Mouse (Mus musculus) thymus, postnatal 0 days (tissue): ENCODE results near the gene Zfp971. TPM values are rescaled to one million over a fixed set of nuclear protein-coding genes. Genes with fewer than 3 reads are reported as not detected.
"Not testable (repeated sequence)": the region's sequence is repeated elsewhere in the genome, so short reads cannot be mapped to it uniquely, and the experiment has no call there.

ENCODE experiments used
- DNase-seq: peaks from one replicate; pipeline ENCODE4 v3.0.0-alpha.2; 2015; ENCODE audit warnings: low spot score
- polyA plus RNA-seq: library from polyadenylated mRNA; unstranded; fragments of >200 nt; fragmentation: Nextera tagmentation; extraction: Ambion mirVana; gene quantifications from 2 replicates; pipeline ENCODE4 v1.2.1, GENCODE M21; 2015

The Zfp971 gene
- 10.2 and 13.1 TPM in 2 replicates for polyA plus RNA-seq

DNA sequence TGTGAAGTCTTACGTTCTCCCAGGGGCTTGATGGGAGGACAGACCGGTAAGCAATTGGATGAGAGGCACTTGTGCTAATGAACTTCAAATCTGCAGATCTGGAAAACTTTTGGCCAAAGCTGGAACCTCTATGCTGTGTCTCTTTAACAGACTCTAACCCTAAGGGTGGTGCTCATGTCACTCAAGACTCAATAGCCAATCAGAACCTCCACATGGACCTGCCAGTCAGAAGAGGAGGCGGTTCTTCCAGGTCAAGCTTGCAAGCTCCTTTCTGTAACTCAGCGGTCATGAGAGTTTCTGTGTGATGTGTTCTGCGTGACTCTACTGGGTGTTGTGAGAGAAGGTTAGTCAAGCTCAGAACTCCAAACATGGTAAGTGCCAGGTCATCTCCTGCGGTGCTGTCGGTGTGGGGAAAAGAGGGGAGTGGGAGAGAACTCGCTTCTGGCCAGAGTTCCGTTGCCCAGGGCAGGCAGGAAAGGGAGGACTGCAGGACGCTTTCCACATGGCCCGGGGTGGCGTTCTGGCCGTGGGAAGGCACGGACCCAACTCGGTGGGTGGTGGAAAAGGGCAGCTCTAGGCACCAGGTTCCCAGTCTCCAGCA, at the start of gene Zfp971:
Gene Zfp971 (plus strand): TSS at position 274 of the 601 bp plus-strand sequence.
- DNase-seq, result peak; percentile 41

DNA sequence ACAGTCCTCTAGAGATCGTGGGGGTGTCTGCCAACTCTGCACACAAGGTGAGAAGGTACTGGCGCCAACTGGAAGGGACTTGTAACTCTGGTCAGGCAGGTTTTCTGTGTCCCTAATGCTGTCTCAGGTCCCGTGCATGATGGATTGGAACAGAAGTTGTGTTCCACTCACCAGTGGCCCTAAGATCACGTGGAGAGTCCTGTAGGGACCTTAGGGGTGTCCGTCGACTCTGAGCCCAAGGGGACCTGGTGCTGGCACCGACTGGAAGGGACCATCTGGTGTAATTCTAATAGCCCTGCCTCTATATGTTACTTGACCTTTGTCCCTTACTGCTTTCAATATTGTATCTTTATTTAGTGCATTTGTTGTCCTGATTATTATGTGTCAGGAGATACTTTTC, 48.3 kb upstream of the Zfp971 start:
- not testable (repeated sequence) for DNase-seq

DNA sequence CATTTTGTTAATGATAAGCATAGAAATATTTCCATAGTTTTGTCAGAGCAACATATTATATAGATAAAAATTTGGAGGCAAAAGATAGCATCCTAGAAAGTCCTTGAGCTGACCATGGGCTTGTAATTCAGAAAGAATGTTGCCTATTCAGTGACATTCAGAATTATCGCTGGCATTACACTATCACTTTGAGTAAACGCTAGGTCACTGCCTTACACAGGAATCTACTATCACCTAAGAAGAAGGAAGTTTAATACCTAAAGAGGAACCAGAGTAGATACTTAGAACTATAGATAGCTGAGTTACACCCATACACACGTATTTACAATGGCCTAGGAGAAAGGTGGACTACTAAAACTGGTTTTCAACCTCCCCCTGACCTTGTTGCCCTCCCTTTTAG, 3.6 kb upstream of the Zfp971 start:
- DNase-seq, result not testable (repeated sequence)

DNA sequence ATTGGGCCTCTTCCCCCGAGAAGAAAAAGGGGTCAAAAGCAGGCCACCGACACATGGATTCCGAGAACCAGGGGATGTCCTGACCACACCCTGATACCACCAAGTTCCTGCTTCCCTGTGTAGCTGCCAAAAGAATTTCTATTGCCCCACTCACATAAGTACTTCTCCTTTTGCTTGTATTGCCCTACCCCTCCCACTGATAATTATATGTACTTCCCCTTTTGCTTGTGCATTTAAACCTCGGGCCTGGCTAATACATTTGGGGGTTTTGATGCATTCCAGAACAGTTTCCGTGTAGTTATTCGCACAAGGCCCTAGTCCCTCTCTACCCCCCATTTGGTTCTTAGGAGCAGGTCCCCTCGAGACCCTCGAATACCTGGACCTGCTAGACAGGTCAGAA, 2.3 kb upstream of the Zfp971 start:
- not testable (repeated sequence) for DNase-seq

DNA sequence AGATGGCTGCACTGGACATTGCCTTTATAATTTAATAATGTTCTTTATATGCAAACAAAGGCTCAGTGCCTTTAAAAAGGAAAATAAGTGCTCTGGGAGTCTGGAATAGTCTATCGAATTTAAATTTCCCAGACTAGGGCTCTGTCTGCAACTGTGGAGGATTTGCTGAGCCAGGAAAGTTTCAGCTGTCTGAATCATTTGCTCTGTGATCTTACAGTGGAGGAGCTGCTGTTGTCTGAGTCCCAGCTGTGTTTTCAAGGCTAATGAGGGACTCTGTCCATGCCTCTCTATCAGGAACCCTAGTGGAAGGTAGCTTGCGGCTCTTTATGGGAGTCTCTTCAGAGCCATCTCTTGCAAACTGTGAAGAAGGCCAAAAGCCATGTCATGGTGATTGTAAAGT, 777 bp downstream of the Zfp971 start:
- DNase-seq, result not testable (repeated sequence)

DNA sequence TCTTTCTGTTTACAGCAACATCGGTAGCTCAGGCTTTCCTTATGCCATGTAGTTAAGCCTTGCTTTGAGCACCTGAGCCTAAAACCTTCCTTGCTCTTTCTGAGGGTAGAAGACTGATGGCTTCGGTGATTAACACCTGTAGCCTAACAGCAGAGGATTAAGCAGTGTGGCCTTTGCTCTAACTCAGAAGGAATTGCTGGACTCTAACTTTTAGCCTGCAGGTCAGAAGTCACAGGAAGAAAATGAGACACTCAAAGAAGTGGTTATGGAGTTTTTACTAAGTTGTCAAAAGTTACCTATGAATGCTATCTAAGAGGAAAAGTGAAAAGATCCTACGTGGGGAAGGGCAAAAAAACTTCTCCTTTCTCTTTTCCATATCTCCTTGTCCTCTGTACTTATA, 4.5 kb downstream of the Zfp971 start:
- not testable (repeated sequence) for DNase-seq

DNA sequence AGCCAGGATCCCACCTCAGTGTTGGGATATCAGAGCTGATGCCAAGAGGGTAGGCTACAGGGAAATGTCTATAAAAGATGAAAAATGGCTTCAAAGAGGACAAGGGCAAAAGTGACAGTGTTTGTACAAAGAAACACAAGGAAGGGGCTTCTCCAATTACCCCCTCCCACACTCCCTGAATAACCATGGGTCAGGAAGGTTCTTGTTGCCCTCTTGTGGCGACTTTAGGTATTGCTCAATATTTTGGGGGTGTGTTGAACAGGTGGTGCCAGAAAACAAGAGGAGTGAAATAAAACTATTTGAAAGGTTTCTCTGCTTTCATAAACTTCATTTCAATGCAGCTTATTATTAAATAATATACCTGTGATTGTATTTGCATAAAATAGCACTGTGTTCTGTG, 35.1 kb downstream of the Zfp971 start:
- DNase-seq, result peak; percentile 65

DNA sequence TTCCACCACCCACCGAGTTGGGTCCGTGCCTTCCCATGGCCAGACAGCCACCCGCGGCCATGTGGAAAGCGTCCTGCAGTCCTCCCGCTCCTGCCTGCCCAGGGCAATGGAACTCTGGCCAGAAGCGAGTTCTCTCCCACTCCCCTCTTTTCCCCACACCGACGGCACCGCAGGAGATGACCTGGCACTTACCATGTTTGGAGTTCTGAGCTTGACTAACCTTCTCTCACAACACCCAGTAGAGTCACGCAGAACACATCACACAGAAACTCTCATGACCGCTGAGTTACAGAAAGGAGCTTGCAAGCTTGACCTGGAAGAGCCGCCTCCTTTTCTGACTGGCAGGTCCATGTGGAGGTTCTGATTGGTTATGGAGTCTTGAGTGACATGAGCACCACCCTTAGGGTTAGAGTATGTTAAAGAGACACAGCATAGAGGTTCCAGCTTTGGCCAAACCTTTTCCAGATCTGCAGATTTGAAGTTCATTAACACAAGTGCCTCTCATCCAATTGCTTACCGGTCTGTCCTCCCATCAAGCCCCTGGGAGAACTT, 55.2 kb downstream of the Zfp971 start, which contains the start of gene Zfp931:
Gene Zfp931 (minus strand): TSS at position 311 of the 552 bp plus-strand sequence.
- DNase-seq, result not testable (repeated sequence)

Other genes with a start within 250 kb of the Zfp971 start
- 25.3 and 28.5 TPM in 2 replicates for gene Gm14325, start 182.9 kb upstream of the Zfp971 start, polyA plus RNA-seq
- gene Gm14327, start 126.2 kb upstream of the Zfp971 start, polyA plus RNA-seq, result 2.6 and 4.2 TPM in 2 replicates
- gene Zfp972, start 97.7 kb upstream of the Zfp971 start, polyA plus RNA-seq, result 0.43 and 0.73 TPM in 2 replicates
- gene Gm14326, start 66.0 kb upstream of the Zfp971 start, polyA plus RNA-seq, result 14.1 and 18.6 TPM in 2 replicates
- gene Zfp931, start 55.2 kb downstream of the Zfp971 start, polyA plus RNA-seq, result 9.5 and 10.1 TPM in 2 replicates
- gene Phactr3, start 95.7 kb downstream of the Zfp971 start, polyA plus RNA-seq, result 0.46 and 0.49 TPM in 2 replicates